Mouse (Mus musculus): ENCODE data around the gene Garem2. TPM values are rescaled to one million over a fixed set of nuclear protein-coding genes. Genes with fewer than 3 reads are reported as not detected.

The Garem2 gene
- polyA plus RNA-seq, 1 experiment = 0.10 TPM

DNA sequence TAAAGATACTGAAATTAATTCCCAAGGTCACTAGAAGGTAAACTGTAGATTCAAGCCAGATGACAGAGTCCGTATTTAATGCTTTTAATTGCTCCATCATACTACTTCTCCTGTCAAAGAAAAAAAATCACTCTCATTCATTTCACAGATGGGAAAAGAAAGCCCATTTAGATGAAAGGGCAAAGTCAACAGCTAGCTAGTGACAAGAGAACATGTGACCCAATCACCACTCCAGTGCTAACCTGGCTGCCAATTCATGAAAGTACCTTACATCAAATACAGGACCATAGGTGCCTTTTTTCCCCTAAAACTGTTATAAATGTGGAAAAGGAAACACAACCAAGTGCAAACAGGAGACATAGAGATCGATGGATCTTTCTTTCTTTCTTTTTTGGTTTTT is 48.3 kb downstream of the Garem2 start:
- DNase-seq (ENCODE audit: low spot score) = no peak

DNA sequence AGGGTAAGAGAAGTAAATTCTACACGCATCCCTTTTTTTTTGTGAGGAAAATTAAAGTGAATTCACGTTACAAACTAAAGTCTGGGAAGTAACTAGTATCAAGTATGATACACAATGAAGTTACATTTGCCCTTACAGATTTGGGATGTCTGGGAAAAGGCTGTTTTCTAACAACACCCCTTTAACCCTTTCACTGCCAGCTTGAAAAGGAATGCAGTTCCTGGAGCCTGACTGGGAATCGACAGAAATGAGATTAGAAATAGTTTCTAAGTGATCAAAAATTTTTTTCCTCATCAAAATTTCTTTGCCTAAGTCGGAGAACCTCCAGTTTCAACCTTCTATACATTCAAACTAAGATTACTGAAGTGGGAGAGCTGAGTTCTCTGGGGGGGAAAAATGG is 49.1 kb downstream of the Garem2 start:
- DNase-seq (ENCODE audit: low spot score) = no peak

DNA sequence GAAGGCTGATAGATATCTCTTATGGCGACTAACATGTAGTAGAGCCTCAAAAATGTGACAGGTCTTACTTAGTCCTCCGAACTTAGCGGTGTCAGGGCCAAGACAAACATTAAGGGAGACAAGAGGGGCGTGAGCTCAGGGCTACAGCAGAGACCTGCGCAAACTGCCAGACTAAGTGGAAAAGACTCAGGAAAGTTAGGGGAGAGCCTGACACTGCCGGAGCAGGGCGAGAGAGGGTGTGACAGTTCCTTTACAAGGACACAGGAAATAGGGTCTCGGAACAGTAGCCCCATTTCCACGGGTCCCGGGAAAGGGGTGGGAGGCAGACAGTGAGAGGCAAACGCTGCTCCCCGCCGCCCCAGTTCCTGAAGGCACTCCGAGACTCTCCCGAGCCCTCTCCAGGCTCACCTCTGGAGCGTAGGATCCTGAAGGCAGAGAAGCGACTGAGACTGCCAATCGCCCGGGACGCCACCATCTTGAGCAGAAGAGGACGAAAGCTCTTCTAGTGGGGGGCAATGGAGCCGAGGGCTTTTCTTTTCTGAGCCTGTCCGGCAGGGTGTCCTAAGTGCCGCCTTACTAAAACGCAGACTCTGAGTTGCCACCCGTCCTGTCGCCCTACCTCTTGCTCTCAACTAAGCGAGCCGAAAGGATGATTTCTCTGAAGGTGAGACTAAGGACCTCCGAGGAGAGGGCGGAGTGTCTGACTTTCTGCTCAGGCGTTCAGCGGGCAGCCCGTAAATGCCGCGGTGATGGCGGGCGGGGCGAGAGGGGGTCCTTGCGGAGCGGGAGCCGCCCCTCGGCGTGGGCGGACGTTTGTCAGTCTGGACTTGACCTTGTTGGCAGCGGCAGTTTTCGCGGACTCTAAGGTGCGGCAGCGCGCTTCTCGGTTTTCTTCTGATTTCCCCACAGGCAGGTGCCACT is 49.8 kb downstream of the Garem2 start, which contains the start of the genes Hadha and Hadhb:
Hadha (minus strand) TSS at position 689 of the 921 bp plus-strand sequence.
Hadhb (plus strand) TSS at position 775 of the 921 bp plus-strand sequence.
- peak; percentile 98 for DNase-seq (ENCODE audit: low spot score)

DNA sequence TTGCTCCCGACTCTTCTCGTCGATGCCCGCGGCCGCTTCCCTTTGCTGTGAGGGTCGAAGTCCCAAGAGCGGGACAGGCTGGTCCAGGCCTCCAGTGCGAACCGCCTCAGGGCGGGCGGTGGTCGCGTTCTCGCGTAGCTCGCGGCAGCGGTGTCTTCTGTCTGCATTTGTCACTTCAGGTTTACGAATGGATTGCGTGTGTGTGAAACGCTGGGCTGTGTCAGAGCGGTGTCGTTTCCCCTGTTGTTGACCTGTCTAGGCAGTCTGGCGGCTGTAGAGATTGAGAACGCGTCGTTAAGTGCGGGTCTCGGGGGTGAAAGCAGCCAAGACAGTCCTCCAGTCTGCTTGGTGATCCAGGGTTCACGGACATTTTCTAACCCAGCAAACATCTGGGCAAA is 50.4 kb downstream of the Garem2 start:
- DNase-seq (ENCODE audit: low spot score) = no peak

DNA sequence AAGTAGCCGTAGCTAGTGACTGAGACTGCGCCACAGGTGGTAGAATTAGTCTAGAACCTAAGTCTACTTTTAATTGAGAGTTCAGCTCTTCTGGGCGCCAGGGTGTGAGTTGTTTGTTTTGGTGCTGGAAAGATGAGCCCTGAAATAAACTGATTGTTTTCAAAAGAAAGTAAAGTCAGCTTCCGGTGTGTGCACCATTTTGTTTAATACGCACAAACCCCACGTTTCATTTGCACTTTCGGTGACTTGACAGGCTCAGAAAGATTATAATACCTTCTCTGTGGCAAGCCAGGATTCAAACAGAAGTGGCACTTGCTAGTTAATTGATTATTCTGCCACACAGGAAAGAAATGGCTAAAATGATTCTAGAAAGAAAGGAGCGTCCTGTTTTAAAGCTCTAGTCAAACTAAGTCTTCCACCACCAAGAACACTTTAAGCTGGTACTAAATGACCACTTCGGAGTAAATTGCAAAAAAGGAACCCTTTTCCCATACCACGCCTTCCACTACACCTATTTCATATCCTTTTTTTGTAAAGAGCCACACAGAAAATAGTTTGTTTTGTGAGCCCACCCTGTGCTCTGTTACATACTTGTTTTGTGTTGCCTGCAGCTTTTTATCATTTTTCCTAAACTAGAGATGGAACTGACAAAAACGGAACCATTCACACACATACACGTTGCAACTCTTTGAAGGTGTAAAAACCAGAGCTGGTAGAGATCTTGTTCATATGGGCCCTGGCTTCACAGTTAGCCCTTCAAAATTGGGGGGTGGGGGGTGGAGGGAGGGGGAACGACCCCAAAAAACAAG is 51.1 kb downstream of the Garem2 start:
- DNase-seq (ENCODE audit: low spot score) = no peak

DNA sequence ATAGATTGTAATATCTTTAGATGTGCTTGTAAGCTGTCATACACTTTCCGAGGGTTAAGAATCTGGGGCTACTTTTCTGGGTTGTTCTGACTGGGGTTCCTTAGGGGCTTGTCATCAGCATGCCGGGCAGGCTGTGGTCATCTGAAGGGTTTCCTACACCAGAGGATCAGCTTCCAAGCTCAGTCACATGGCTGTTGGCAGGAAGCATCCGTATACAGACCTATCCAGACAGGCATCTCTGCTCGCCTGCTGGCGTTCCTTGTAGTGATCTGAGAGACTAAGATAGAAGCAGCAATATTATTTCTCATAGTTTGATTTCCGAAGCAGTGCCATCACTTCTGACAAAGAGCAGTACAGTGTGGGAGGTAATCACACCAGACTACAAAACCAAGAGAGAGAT is 54.6 kb downstream of the Garem2 start:
- no peak for DNase-seq (ENCODE audit: low spot score)

DNA sequence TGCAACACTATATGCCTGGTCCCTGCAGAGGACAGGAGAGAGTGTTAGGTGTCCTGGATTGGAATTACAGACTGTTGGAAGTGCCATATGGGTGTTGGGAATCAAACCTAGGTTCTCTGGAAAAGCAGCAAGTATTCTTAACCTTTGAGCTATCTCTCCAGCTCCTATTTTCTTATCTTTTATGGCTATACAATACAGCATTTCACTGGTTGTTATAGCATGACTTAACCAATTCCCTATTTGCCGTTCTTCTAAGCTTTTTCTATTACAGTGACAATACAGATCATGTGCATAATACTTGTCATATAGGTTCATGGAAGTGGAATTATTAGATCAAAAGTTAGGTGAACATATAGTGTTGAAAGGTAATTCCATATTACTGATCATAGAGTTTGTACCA is 56.9 kb downstream of the Garem2 start:
- DNase-seq (ENCODE audit: low spot score) = no peak

DNA sequence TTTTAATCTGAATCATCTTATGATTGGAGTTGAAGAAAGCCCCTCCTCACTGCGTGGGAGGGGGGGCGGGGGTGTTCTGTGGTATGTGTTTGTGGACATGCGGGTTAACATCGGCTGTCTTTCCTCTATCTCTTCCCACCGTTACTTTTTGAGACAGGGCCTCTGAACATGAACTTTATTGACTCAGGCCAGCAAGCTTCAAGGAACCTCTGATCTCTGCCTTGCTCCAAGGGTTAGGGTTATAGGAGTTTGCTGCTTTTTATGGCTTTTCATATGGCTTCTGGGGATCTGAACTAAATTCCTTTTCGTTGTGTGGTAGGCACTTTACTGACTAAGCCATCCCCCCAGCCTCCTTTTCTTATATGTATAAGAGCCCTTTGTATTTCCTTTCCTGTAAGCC is 57.4 kb downstream of the Garem2 start:
- DNase-seq (ENCODE audit: low spot score) = no peak

DNA sequence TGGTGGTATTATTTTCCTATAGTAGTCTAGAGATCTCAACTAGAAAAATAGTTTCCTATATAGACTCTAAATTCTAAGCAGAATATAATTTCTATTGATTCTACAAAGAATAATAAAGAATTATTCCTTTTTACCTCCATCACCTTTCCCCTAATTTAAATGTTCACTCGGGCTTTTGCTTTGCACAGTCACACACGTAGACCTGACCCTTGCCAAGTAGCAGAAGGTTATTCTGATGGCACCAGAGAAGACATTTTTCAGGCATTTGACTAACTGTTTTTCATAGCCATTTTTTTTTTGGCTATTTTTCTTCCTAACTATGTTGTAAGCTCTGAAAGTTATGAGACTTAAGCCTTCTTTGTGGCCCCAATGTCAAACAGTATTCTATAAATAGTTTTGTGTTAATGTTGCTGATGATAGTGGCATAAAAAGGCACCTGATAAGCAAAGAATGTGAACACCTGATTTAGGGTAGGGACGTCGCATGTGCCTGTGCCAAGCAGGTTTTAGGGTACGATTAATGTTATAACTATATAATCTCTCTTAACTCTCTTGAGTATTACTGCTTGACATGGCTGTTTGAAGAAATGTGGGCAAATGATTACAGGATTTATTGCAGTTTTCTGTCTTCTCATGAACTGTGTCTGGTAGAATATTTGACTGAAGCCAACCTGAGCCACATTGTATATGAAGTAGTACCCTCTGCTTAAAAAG is 60.4 kb downstream of the Garem2 start:
- DNase-seq (ENCODE audit: low spot score) = no peak

Other genes with a start within 250 kb of the Garem2 start
- gene Il6, start 92.0 kb upstream of the Garem2 start, polyA plus RNA-seq (2012; rRNA removed) = 0.10 TPM in 2 replicates
- 24.4 and 25.0 TPM in 2 replicates for gene Tyms, start 31.5 kb upstream of the Garem2 start, polyA plus RNA-seq (2012; rRNA removed)
- not detected in 2 replicates for gene 3110082J24Rik, start 925 bp downstream of the Garem2 start, polyA plus RNA-seq (2012; rRNA removed)
- 118 and 129 TPM in 2 replicates for gene Hadha, start 50.0 kb downstream of the Garem2 start, polyA plus RNA-seq (2012; rRNA removed)
- gene Hadhb, start 50.1 kb downstream of the Garem2 start, polyA plus RNA-seq (2012; rRNA removed) = 169 and 193 TPM in 2 replicates
- gene Adgrf3, start 100.6 kb downstream of the Garem2 start, polyA plus RNA-seq (2012; rRNA removed) = 0.01 TPM in 1 of 2 replicates, not detected in the other
- 19.0 and 19.4 TPM in 2 replicates for gene Selenoi, start 127.4 kb downstream of the Garem2 start, polyA plus RNA-seq (2012; rRNA removed)
- 0.04 TPM in 1 of 2 replicates, not detected in the other for gene Drc1, start 176.2 kb downstream of the Garem2 start, polyA plus RNA-seq (2012; rRNA removed)

Data from urinary bladder, adult 2 months (tissue).